Mouse (Mus musculus) bone marrow macrophage, adult 2 months (primary cell): ENCODE measurements around the gene Aldh3a2. TPM values are rescaled to one million over a fixed set of nuclear protein-coding genes. Genes with fewer than 3 reads are reported as not detected.
"Not testable (repeated sequence)": the region's sequence is repeated elsewhere in the genome, so short reads cannot be mapped to it uniquely, and the experiment has no call there.

ENCODE experiments used
- H3K27ac ChIP-seq: 2 replicates; pipeline ENCODE4 v1.5.1; 2012; ENCODE audit warnings: low read depth, low read length; ENCODE audit not compliant: insufficient read depth
- H3K4me1 ChIP-seq: 2 replicates; pipeline ENCODE4 v1.6.1; 2012; ENCODE audit warnings: low read length; ENCODE audit not compliant: control insufficient read depth, insufficient read depth
- H3K4me3 ChIP-seq: 2 replicates; pipeline ENCODE4 v1.5.1; 2012; ENCODE audit warnings: mild to moderate bottlenecking, low read length, moderate library complexity; ENCODE audit not compliant: insufficient read depth
- CTCF ChIP-seq: IDR thresholded peaks from 2 replicates; pipeline ENCODE4 v1.5.1; 2012; ENCODE audit warnings: low read depth, mild to moderate bottlenecking, low read length, moderate library complexity
- POLR2A ChIP-seq: IDR thresholded peaks from 2 replicates; pipeline ENCODE4 v1.6.1; 2012; ENCODE audit warnings: mild to moderate bottlenecking, low read depth, low read length, borderline replicate concordance
- polyA plus RNA-seq: library from polyadenylated mRNA; stranded (reverse); fragments of >200 nt; gene quantifications from 2 replicates; pipeline ENCODE4 v1.2.4, GENCODE M21; 2012; ENCODE audit not compliant: missing spikeins, insufficient read depth, insufficient read length

Gene Aldh3a2
- polyA plus RNA-seq, 1 experiment, result 57.6 TPM

GRCm38 (mm10) chr11:61202810-61203209 is 64.5 kb downstream of the Aldh3a2 start:
- no peaks in the 10 kb centered on the region for H3K4me1 ChIP-seq
- H3K27ac ChIP-seq, result no peak overlapping the region
- TF ChIP-seq CTCF (no peak), POLR2A (no peak)
- no peak overlapping the region for H3K4me3 ChIP-seq

GRCm38 (mm10) chr11:61202186-61202585 is 65.1 kb downstream of the Aldh3a2 start:
- Histone ChIP-seq H3K4me1 (no peaks in the 10 kb centered on the region), H3K4me3 (no peak overlapping the region), H3K27ac (no peak overlapping the region)
- TF ChIP-seq CTCF (no peak), POLR2A (no peak)

- Histone ChIP-seq H3K4me3 (no peak overlapping the region), H3K4me1 (no peaks in the 10 kb centered on the region), H3K27ac (no peak overlapping the region)
- TF ChIP-seq CTCF (no peak), POLR2A (no peak)
These were observed 67.5 kb downstream of the Aldh3a2 start for GRCm38 (mm10) chr11:61199620-61200362.

GRCm38 (mm10) chr11:61197935-61198334 is 69.3 kb downstream of the Aldh3a2 start:
- TF ChIP-seq CTCF (no peak), POLR2A (no peak)
- H3K27ac ChIP-seq, result no peak overlapping the region
- H3K4me3 ChIP-seq, result no peak overlapping the region
- H3K4me1 ChIP-seq, result no peaks in the 10 kb centered on the region

- TF ChIP-seq POLR2A (no peak), CTCF (no peak)
- Histone ChIP-seq H3K4me1 (no peaks in the 10 kb centered on the region), H3K27ac (no peak overlapping the region), H3K4me3 (no peak overlapping the region)
These were observed 70.5 kb downstream of the Aldh3a2 start for GRCm38 (mm10) chr11:61196616-61197353.

- H3K4me1 ChIP-seq, result no peaks in the 10 kb centered on the region
These were observed 73.9 kb downstream of the Aldh3a2 start for GRCm38 (mm10) chr11:61193392-61193791.

GRCm38 (mm10) chr11:61192779-61193178 is 74.5 kb downstream of the Aldh3a2 start:
- H3K27ac ChIP-seq, result no peak overlapping the region
- H3K4me1 ChIP-seq, result no peaks in the 10 kb centered on the region
- no peak for TF ChIP-seq POLR2A
- TF ChIP-seq CTCF, result no peak
- H3K4me3 ChIP-seq, result no peak overlapping the region

More at GRCm38 (mm10) chr11:61193392-61193791, 73.9 kb downstream of the Aldh3a2 start:
- H3K4me3 ChIP-seq, result no peak overlapping the region
- no peak overlapping the region for H3K27ac ChIP-seq
- TF ChIP-seq CTCF, result peak; percentile 73
- TF ChIP-seq POLR2A, result no peak

- not testable (repeated sequence) for H3K27ac ChIP-seq, H3K4me3 ChIP-seq, H3K4me1 ChIP-seq
These were observed 75.1 kb downstream of the Aldh3a2 start for GRCm38 (mm10) chr11:61192123-61192522.

- no peak for TF ChIP-seq CTCF
- TF ChIP-seq POLR2A, result no peak
- no peak overlapping the region for H3K27ac ChIP-seq
- no peak overlapping the region for H3K4me3 ChIP-seq
- H3K4me1 ChIP-seq, result no peaks in the 10 kb centered on the region
These were observed 76.5 kb downstream of the Aldh3a2 start for GRCm38 (mm10) chr11:61190776-61191175.

- Histone ChIP-seq H3K4me3 (no peak overlapping the region), H3K4me1 (no peaks in the 10 kb centered on the region), H3K27ac (no peak overlapping the region)
- TF ChIP-seq POLR2A, result no peak
- no peak for TF ChIP-seq CTCF
These were observed 83.4 kb downstream of the Aldh3a2 start for GRCm38 (mm10) chr11:61183820-61184219.
